Mouse (Mus musculus) heart, adult 2 months (tissue): ENCODE results near the gene Foxl1.

Source experiments
- CTCF ChIP-seq: fragments of 200-600 bp; IDR thresholded peaks from 2 replicates; pipeline ENCODE4 v1.8.1; 2022; ENCODE audit warnings: antibody characterized with exemption, mild to moderate bottlenecking, moderate library complexity
- POLR2A ChIP-seq: fragments of 200-500 bp; IDR thresholded peaks from 2 replicates; pipeline ENCODE4 v1.6.1; 2011; ENCODE audit warnings: mild to moderate bottlenecking, low read depth, low read length, control low read depth; ENCODE audit not compliant: insufficient read depth

GRCm38 (mm10) chr8:121107668-121108656, 19.8 kb upstream of the Foxl1 start, which contains the start of gene Mthfsd:
- TF ChIP-seq CTCF (peak; percentile 29), POLR2A (peak; percentile 99)
